15 mouse cellular contexts compared by ENCODE assay signal in genomic region chr16:13336503-13337230, GRCm38 (mm10).
DNase-seq lines count a peak whose midpoint lies in the region; ATAC-seq and TF ChIP-seq lines count a peak whose summit lies in the region.
"Had no signal": no experiment of that assay in that cellular context is flagged by ENCODE, and none has a peak within 500 bp of the region (broad histone marks: within the 10 kb centered on the region; RNA-seq: fewer than 3 reads in every experiment).

No protein-coding gene starts in this region.

- no peaks in the 10 kb centered on the region for H3K27me3 ChIP-seq in kidney, postnatal 0 days (ENCODE audit: insufficient read depth, low read length)
- H3K27me3 ChIP-seq: embryonic facial prominence, embryonic 15.5 days; liver, embryonic 15.5 days; neural tube, embryonic 12.5 days had no signal

- H3K36me3 ChIP-seq in kidney, postnatal 0 days (ENCODE audit: insufficient read depth, low read length), result no peaks in the 10 kb centered on the region
- H3K36me3 ChIP-seq: embryonic facial prominence, embryonic 15.5 days; liver, embryonic 15.5 days; neural tube, embryonic 12.5 days had no signal

- intact Hi-C loops in heart, postnatal 36 days (cut with DNase I), result no loop called here

- H3K4me3 ChIP-seq in kidney, postnatal 0 days (replicated peaks; ENCODE audit: low read depth, low read length), result no peak overlapping the region
- H3K4me3 ChIP-seq: embryonic facial prominence, embryonic 15.5 days; liver, embryonic 15.5 days; neural tube, embryonic 12.5 days had no signal

- TF ChIP-seq CTCF in kidney, postnatal 0 days (IDR thresholded peaks at IDR 0.05; ENCODE audit: low read depth), result no peak

- H3K27ac ChIP-seq in kidney, postnatal 0 days, result no peak overlapping the region
- H3K27ac ChIP-seq: embryonic facial prominence, embryonic 15.5 days; liver, embryonic 15.5 days; neural tube, embryonic 12.5 days had no signal

- no peaks in the 10 kb centered on the region for H3K9me3 ChIP-seq in kidney, postnatal 0 days (replicated peaks; ENCODE audit: low read length)
- H3K9me3 ChIP-seq: embryonic facial prominence, embryonic 15.5 days; G1E; liver, embryonic 15.5 days; neural tube, embryonic 12.5 days had no signal

- H3K4me1 ChIP-seq in kidney, postnatal 0 days (replicated peaks; ENCODE audit: insufficient read depth, low read length), result no peaks in the 10 kb centered on the region
- H3K4me1 ChIP-seq: liver, embryonic 15.5 days; neural tube, embryonic 12.5 days had no signal

- 82% methylated on average over 5 of the region's 5 CpGs for WGBS in kidney, postnatal 0 days

- ATAC-seq in kidney, postnatal 0 days (replicated peaks; ENCODE audit: low FRiP score, low read depth), result peak; percentile 43; the same call in 1 of the 2 replicates
- peak; percentile 82 for ATAC-seq in erythroid progenitor cell, adult 5-6 weeks (replicated peaks; ENCODE audit: low FRiP score, poor library complexity, severe bottlenecking)

- no peak for DNase-seq in kidney, postnatal 0 days (ENCODE audit: low spot score)
- DNase-seq in kidney, postnatal 10 days, result no peak
- DNase-seq in heart, postnatal 36 days, result peak; percentile 30 to 41
- DNase-seq in lung, postnatal 4 days, result peak; percentile 35 to 36
- no peak for DNase-seq in cerebellum, adult 18-20 months
- no peak for DNase-seq in layer of hippocampus, postnatal 25 days (ENCODE audit: extremely low spot score in 1 of 2, low spot score in 1 of 2)
- DNase-seq in left cerebral cortex, adult 18-20 months (ENCODE audit: low spot score in 2 of 2), result no peak
- DNase-seq: kidney, postnatal 25 days; right cerebral cortex, postnatal 4 days; thymus, postnatal 4 days had no signal

- H3K4me2 ChIP-seq in kidney, postnatal 0 days (ENCODE audit: low read length), result no peak overlapping the region
- H3K4me2 ChIP-seq: embryonic facial prominence, embryonic 15.5 days; liver, embryonic 15.5 days; neural tube, embryonic 12.5 days had no signal

- H3K9ac ChIP-seq in kidney, postnatal 0 days (ENCODE audit: low read depth, low read length), result no peak overlapping the region
- H3K9ac ChIP-seq: embryonic facial prominence, embryonic 15.5 days; liver, embryonic 15.5 days; neural tube, embryonic 12.5 days had no signal

Comparison
In these comparisons a context has a peak if more than half of its experiments do, and no peak if none do; other contexts are left out.
1. DNase-seq: peak in heart, postnatal 36 days (2 of 2) and lung, postnatal 4 days (2 of 2); none in kidney, postnatal 0 days (single experiment), kidney, postnatal 10 days (single experiment), cerebellum, adult 18-20 months (0 of 2), layer of hippocampus, postnatal 25 days (0 of 2) and left cerebral cortex, adult 18-20 months (0 of 2).